Mouse (Mus musculus) erythroblast, embryonic 14.5 days (primary cell): ENCODE results near the gene Synpo2.

Experiments
- GATA1 ChIP-seq: IDR thresholded peaks from 2 replicates; pipeline ENCODE4 v1.6.1; 2012; ENCODE audit warnings: low read length, inconsistent platforms, mixed read lengths
- TAL1 ChIP-seq: IDR thresholded peaks from 3 replicates; pipeline ENCODE4 v1.6.1; 2012; ENCODE audit warnings: low read length, inconsistent platforms, mixed read lengths

GRCm38 (mm10) chr3:123173553-123174378 is 62.2 kb downstream of the Synpo2 start:
- TF ChIP-seq TAL1 (no peak), GATA1 (no peak)
